Mouse (Mus musculus) embryo, embryonic 10 days (tissue): ENCODE measurements around the gene Camkk2.

ENCODE experiments used
- DNase-seq: peaks from one replicate; pipeline ENCODE4 v3.0.0-alpha.2; 2015; ENCODE audit warnings: low spot score

Camkk2 gene

DNA sequence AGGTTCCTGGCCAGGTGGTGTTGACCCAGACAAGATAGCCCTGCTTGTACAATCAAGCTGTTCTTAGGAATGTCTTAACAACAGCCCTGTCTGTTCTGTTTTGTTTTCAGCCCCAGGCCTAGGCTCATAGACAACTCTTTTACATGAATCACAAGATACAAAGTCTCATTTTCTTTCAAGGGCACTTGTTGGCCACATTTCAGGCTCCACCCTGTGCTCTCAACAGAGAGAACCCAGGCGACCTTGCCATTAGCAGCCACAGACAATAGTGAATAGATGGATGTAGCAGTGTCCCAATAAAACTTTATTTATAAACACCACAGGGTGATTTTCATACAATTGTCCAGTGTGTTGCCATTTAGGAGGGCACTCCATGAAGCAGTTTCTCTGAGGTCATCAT is 2.9 kb upstream of the Camkk2 start:
- no peak for DNase-seq

- DNase-seq, result no peak
Measured at GRCm38 (mm10) chr5:122780791-122781432, 1.7 kb upstream of the Camkk2 start.

GRCm38 (mm10) chr5:122778231-122779226 is 680 bp downstream of the Camkk2 start:
- DNase-seq, result peak; percentile 29

DNA sequence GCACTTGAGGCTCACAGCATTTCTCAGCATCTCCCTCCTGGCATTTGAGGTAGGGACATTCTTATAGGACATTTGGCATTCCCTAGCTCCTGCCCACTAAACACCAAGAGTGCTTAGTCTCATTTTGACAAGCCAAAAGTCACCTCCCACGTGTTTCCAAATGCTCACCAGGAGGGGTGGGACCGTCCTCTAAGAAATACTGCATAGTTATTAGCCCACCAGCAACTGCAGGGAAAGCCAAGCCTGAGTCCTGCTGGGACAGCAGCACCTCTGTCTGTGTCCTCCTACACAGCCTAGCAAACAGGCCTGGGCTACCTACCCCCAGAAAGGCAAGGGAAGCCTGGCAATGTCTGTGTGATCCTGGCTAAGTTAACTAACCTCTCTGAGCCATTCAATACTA is 1.9 kb downstream of the Camkk2 start:
- DNase-seq, result no peak

DNA sequence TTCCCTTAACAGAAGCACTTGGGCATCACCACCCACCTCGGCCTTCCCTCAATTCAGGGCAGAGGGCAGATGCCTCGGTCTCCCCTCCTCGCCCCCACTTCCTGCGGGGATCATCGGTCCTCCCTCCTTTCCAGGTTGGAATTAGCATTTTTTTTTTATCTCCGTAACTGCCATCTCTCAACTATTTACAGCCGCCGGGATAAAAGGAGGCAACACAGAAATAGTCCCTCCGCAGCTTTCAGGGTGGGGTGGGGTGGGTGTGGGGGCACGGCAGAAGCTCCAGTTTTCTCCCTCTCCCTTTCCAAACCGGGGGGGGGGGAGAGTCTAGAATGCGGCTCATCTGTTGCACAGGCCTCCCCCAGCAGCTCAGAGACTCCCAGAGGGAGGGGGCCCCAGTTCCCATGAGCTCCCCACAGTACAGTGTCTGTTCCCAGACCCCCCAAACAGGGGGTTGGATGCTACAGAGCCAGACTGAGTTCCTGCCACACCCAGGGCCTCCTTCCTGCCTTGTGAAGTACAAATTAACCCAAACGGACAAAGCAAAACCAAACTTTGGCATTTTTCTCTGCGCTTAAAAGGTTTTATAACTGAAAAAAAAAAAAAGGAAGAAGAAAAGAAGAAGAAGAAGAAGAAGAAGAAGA is 3.4 kb downstream of the Camkk2 start:
- DNase-seq, result no peak

DNA sequence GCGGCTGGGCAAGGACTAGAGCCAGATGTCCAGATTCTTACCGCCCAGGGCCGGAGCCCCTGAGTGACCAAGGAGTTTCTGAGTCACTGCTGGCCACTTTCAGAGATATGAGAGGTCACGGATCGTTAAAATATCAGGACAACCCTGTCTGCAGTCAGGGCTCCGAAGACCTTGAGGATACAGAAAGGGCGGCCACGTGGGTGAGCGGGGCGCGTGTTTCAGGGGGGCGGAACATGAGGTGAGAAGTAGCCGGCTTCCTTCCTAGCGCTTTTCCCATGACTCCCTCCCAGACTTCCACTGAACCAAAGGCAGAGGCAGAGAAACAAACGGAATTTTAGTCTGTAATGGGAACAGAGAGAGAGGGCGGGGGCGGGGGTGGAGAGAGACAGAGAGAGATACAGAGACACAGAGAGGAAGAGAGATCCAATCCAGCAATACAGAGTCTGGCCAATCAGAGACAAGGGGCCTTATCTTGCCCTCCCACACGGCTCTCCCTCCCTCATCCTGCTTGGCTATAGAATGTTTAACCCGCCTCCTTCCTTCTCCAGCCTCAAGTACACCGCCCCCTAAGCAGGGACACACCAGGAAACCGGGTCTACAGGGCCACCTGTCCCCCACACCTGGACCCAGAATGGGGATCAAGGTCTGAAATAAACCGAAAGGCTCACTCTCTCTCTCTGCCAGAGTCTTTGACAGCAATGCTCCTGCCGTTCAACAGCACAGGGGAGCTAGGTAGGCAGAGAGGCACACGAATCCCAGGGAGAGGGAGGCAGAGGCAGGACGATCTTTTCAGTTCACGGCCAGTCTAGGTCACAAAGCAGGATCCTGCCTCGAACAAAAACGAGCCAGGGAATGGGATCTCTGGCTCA is 4.2 kb downstream of the Camkk2 start:
- DNase-seq, result no peak

GRCm38 (mm10) chr5:122773756-122774155 is 5.5 kb downstream of the Camkk2 start:
- DNase-seq, result no peak

GRCm38 (mm10) chr5:122771428-122771827 is 7.8 kb downstream of the Camkk2 start:
- no peak for DNase-seq

- no peak for DNase-seq
Measured at GRCm38 (mm10) chr5:122770806-122771261, 8.4 kb downstream of the Camkk2 start.

GRCm38 (mm10) chr5:122770304-122770703 is 8.9 kb downstream of the Camkk2 start:
- DNase-seq, result no peak

DNA sequence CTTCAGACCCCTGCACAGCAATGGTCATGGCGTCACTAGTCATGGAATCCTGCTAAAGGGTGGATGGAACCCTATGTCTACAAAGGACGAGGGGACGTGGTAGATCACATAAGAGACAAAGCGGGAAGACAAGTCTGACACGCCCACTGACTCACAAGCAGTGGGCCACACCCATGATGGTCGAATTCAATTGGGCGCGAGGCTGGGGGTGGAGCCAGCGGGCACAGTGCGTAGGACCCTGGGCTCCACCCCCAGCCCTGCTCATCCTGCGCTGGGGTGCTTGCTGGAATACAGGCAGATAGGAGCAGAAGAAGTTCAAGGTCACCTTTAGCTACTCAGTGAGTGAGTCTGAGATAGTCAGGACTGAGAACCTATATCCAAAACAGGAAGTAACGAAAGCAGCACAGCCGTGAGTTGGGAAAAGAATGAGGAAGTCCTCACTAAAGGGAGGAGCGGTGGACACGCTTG is 10.1 kb downstream of the Camkk2 start:
- DNase-seq, result no peak

DNA sequence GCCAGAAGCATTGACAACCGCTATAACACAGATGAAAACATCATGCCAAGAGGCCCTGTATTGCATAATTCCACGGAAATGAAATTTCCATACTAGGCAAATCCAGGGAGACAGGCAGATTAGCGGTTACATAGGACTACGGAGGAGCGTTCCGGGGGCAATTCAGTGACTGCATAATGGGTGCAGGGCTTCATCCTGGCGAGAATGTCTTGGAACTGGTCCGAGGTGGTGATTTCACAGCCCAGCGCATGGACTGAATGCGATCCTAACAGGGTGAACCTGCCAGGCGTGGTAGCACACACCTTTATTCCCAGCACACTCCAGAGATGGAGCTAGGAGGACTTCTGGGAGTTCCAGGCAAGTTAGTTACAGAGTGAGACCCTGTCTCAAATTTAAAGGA is 11.9 kb downstream of the Camkk2 start:
- DNase-seq, result no peak

DNA sequence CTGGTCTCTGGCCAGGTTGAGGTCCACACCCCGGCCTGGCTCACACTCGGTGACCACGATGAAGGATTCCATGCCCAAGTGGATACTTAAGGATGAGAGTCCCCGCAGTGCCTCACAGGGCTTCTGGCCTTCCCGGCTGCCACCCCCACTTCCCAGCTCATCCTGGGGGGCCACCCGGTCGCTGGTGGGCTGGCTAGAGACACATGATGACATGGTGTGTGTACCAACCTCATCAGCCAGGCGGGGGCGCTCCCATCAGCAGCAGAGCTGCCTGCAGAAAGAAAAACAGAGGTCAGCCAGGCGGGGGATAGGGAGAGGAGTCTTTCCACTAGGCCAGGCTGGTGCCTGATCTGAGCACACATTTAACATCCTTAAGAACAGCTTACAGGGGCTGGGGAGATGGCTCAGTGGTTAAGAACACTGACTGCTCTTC is 15.2 kb downstream of the Camkk2 start:
- DNase-seq, result no peak

DNA sequence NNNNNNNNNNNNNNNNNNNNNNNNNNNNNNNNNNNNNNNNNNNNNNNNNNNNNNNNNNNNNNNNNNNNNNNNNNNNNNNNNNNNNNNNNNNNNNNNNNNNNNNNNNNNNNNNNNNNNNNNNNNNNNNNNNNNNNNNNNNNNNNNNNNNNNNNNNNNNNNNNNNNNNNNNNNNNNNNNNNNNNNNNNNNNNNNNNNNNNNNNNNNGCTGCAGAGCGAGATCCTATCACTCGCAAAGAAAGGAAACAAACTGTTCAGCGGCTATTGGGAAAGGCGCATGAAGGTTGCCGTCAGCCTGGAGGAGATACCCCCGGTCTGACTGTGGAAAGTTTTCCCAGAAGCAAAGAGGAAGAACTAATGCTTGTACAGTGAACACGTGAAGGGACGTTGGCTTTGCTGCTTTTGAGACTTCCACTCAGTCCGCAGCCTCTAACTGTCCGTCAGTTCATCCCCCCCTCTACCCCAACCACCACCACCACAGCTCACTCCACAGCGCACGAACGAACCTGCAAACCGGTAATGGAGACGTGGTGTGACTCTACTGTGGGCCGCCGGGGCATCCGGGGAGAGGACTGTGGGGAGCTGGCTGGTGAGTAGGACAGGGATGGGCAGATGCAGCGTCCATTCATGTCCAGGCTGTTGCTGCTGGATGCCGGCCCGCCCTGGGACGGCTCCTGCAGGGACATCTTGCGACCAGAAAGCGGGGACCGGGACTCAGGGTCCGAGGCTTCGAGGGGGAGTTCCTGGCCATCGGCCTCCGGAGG is 15.8 kb downstream of the Camkk2 start:
- DNase-seq, result no peak

DNA sequence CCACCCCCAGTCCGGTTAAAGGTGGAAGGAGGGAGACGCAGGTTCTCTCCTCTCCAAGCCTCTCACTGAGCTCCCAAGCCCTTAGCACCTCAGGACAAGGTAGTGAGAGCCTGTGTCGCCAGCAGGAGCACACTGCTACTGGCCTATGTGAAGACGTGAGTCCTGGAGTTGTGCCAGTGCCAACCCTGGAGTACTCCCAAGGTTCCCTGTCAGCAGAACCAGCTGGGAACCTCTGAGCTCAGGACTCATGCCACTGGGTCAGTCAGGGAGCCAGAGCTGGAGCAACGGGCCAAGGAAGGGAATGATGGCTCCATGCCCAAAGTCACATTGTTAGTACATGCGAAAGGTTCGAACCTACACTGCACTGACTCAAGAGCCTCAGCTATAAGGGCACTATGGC is 22.5 kb downstream of the Camkk2 start:
- no peak for DNase-seq

- no peak for DNase-seq
Measured at GRCm38 (mm10) chr5:122756144-122756543, 23.1 kb downstream of the Camkk2 start.

DNA sequence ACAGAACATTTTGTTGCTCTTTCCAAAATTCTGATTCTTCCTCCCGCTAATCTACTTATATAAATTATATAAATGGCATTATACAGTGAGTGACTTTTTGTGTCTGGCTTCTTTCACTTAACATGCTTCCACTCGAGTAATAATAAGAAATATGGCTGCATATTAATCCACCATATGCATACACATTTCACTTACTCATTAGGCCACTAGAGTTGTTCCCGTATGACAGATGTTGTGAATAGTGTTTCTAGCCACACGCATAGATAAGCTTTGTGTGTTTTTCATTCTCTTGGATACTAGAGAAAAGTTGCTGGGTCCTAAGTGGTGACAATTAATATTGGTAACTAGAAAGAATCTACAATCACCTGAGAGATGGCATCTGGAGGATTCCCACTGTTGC is 23.6 kb downstream of the Camkk2 start:
- no peak for DNase-seq

DNA sequence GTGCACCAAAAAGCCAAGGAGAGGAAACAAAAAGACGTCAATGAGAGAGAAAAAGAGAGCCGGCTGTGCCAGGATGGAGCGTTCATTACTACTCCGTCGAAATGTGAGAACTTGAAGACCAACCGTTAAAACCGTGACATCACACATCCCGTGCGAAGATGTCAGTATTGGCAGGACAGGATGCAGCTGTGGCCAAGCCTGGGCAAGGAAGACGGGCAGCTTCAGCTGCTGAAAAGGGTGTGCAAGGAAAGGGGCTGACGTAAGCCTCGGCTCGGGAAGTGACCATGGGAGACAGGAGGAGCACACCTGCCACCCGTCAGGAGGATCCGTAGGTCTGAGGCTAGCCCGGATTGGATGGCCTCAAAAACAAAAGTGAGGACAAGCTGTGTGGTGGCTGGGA is 24.7 kb downstream of the Camkk2 start:
- DNase-seq, result no peak

GRCm38 (mm10) chr5:122747950-122748349 is 31.3 kb downstream of the Camkk2 start:
- no peak for DNase-seq

GRCm38 (mm10) chr5:122743880-122744422 is 35.3 kb downstream of the Camkk2 start:
- no peak for DNase-seq
